Mouse (Mus musculus) embryonic fibroblast, embryonic 13.5 days (primary cell): ENCODE measurements at regions not wholly inside any gene's neighbourhood (a gene's known extent, or its start where the extent isn't known, plus 50 kb on each side); places are given as distances from the start of the nearest gene placed in this dataset.

Source experiments
- CTCF ChIP-seq: IDR thresholded peaks from 2 replicates; pipeline ENCODE4 v1.5.1; 2011; ENCODE audit warnings: mild to moderate bottlenecking, control low read depth, low read length, moderate library complexity, borderline replicate concordance; ENCODE audit not compliant: insufficient read depth
- POLR2A ChIP-seq: IDR thresholded peaks from 2 replicates; pipeline ENCODE4 v1.6.1; 2011; ENCODE audit warnings: low read depth, mild to moderate bottlenecking, control low read depth, low read length, moderate library complexity

GRCm38 (mm10) chr4:53382012-53382411 lies 58.2 kb upstream of the Slc44a1 start:
- no peak for TF ChIP-seq CTCF
- TF ChIP-seq POLR2A, result no peak
